Mouse (Mus musculus) cerebellum, adult 9-11 months (tissue): ENCODE data around the gene Ino80e.

Source experiments
- DNase-seq: peaks from one replicate; pipeline ENCODE4 v3.0.0; 2022

Gene Ino80e

GRCm38 (mm10) chr7:126855641-126856040 lies 6.5 kb downstream of the Ino80e start:
- DNase-seq = peak; percentile 68

- peak; percentile 32 for DNase-seq
These were observed 8.7 kb downstream of the Ino80e start for GRCm38 (mm10) chr7:126853454-126853853.

- peak; percentile 16 for DNase-seq
These were observed 11.0 kb downstream of the Ino80e start for GRCm38 (mm10) chr7:126851192-126851591.

- no peak for DNase-seq
These were observed 12.0 kb downstream of the Ino80e start for GRCm38 (mm10) chr7:126850161-126850560.

GRCm38 (mm10) chr7:126848794-126849193 lies 13.4 kb downstream of the Ino80e start:
- DNase-seq = peak; percentile 18

GRCm38 (mm10) chr7:126847421-126848398 lies 14.5 kb downstream of the Ino80e start:
- peak; percentile 39 for DNase-seq

GRCm38 (mm10) chr7:126847116-126847420 lies 15.1 kb downstream of the Ino80e start, which contains the start of gene Doc2a:
Gene Doc2a (plus strand): TSS chr7:126847416.
- no peak for DNase-seq

- no peak for DNase-seq
These were observed 16.7 kb downstream of the Ino80e start for GRCm38 (mm10) chr7:126845516-126845915.

GRCm38 (mm10) chr7:126843276-126843675 lies 18.9 kb downstream of the Ino80e start:
- no peak for DNase-seq

GRCm38 (mm10) chr7:126833294-126833693 lies 28.9 kb downstream of the Ino80e start:
- DNase-seq = no peak

- DNase-seq = peak; percentile 87
These were observed 30.1 kb downstream of the Ino80e start for GRCm38 (mm10) chr7:126832036-126832598.

GRCm38 (mm10) chr7:126831539-126831938 lies 30.6 kb downstream of the Ino80e start, which contains the start of gene 4930451I11Rik:
Gene 4930451I11Rik (minus strand): TSS chr7:126831639.
- DNase-seq = peak; percentile 37

GRCm38 (mm10) chr7:126825952-126826351 lies 36.2 kb downstream of the Ino80e start:
- no peak for DNase-seq

- DNase-seq = peak; percentile 59
These were observed 36.8 kb downstream of the Ino80e start for GRCm38 (mm10) chr7:126825403-126825802.

GRCm38 (mm10) chr7:126823940-126824339 lies 38.2 kb downstream of the Ino80e start:
- peak; percentile 71 for DNase-seq

- peak; percentile 81 for DNase-seq
These were observed 38.9 kb downstream of the Ino80e start for GRCm38 (mm10) chr7:126823202-126823711.

- DNase-seq = peak; percentile 71
These were observed 39.4 kb downstream of the Ino80e start for GRCm38 (mm10) chr7:126822741-126823140.

GRCm38 (mm10) chr7:126821835-126822511 lies 40.2 kb downstream of the Ino80e start:
- DNase-seq = peak; percentile 88

- DNase-seq = no peak
These were observed 43.4 kb downstream of the Ino80e start for GRCm38 (mm10) chr7:126818818-126819217.

- DNase-seq = no peak
These were observed 44.6 kb downstream of the Ino80e start for GRCm38 (mm10) chr7:126817595-126817994.

GRCm38 (mm10) chr7:126816494-126816893 lies 45.7 kb downstream of the Ino80e start:
- DNase-seq = no peak

- DNase-seq = no peak
These were observed 46.4 kb downstream of the Ino80e start for GRCm38 (mm10) chr7:126815726-126816222.
